Mouse (Mus musculus): ENCODE results near the gene Neurl3. TPM values are rescaled to one million over a fixed set of nuclear protein-coding genes. Genes with fewer than 3 reads are reported as not detected.

Gene Neurl3
- total and polyA plus RNA-seq, 3 experiments, result 0.92 to 3.3 TPM; not detected in 1

GRCm38 (mm10) chr1:36235855-36236254 lies 38.6 kb downstream of the Neurl3 start:
- no peaks in the 10 kb centered on the region for H3K9me3 ChIP-seq (replicated peaks; ENCODE audit: insufficient read depth, low read length)
- H3K36me3 ChIP-seq (ENCODE audit: control insufficient read depth in 1 of 2, insufficient read depth in 2 of 2, low read length in 2 of 2), result peaks cover 0 to 19% of the 10 kb centered on the region in 2 experiments; a peak in 2 of 4 replicates
- H3K27ac ChIP-seq (ENCODE audit: control insufficient read depth, low read depth, low read length), result no peak overlapping the region
- TF ChIP-seq CHD2 (IDR thresholded peaks at IDR 0.05; ENCODE audit: low read length), result no peak
- TF ChIP-seq POLR2AphosphoS2 (IDR thresholded peaks at IDR 0.05; ENCODE audit: low read length), result no peak
- TF ChIP-seq ZKSCAN1 (IDR thresholded peaks at IDR 0.05; ENCODE audit: low read depth, low read length), result no peak
- TF ChIP-seq RAD21 (IDR thresholded peaks at IDR 0.05; ENCODE audit: low read depth, low read length), result no peak
- TF ChIP-seq USF2 (IDR thresholded peaks at IDR 0.05; ENCODE audit: borderline replicate concordance in 1 of 2, insufficient read depth in 1 of 2, low read depth in 1 of 2, low read length in 2 of 2), result no peak
- TF ChIP-seq SIN3A (IDR thresholded peaks at IDR 0.05; ENCODE audit: low read length), result no peak
- H3K27me3 ChIP-seq (ENCODE audit: control insufficient read depth in 1 of 2, insufficient read depth in 2 of 2, low read length in 2 of 2), result no peaks in the 10 kb centered on the region
- no peak for DNase-seq (ENCODE audit: low read depth, low spot score)
- no peak overlapping the region for H3K4me3 ChIP-seq (ENCODE audit: control insufficient read depth in 1 of 2, insufficient read depth in 1 of 2, low read depth in 2 of 2, low read length in 2 of 2)
- H3K9ac ChIP-seq (ENCODE audit: control insufficient read depth, low read depth, low read length, poor library complexity, severe bottlenecking), result no peak overlapping the region
- H3K79me2 ChIP-seq (ENCODE audit: control insufficient read depth, insufficient read depth, low read length, poor library complexity), result peaks cover 35% of the 10 kb centered on the region
- H3K4me1 ChIP-seq (ENCODE audit: control insufficient read depth in 1 of 2, insufficient read depth in 2 of 2, low read length in 2 of 2), result no peaks in the 10 kb centered on the region

- Histone ChIP-seq H3K27ac (ENCODE audit: control insufficient read depth, low read depth, low read length) (no peak overlapping the region), H3K27me3 (ENCODE audit: control insufficient read depth in 1 of 2, insufficient read depth in 2 of 2, low read length in 2 of 2) (no peaks in the 10 kb centered on the region), H3K79me2 (ENCODE audit: control insufficient read depth, insufficient read depth, low read length, poor library complexity) (peaks cover 28% of the 10 kb centered on the region), H3K9me3 (replicated peaks; ENCODE audit: insufficient read depth, low read length) (no peaks in the 10 kb centered on the region), H3K36me3 (ENCODE audit: control insufficient read depth in 1 of 2, insufficient read depth in 2 of 2, low read length in 2 of 2) (peaks cover 0 to 26% of the 10 kb centered on the region in 2 experiments; a peak in 2 of 4 replicates), H3K4me1 (ENCODE audit: control insufficient read depth in 1 of 2, insufficient read depth in 2 of 2, low read length in 2 of 2) (no peaks in the 10 kb centered on the region), H3K9ac (ENCODE audit: control insufficient read depth, low read depth, low read length, poor library complexity, severe bottlenecking) (no peak overlapping the region), H3K4me3 (ENCODE audit: control insufficient read depth in 1 of 2, insufficient read depth in 1 of 2, low read depth in 2 of 2, low read length in 2 of 2) (no peak overlapping the region)
- no peak for TF ChIP-seq RCOR1 (IDR thresholded peaks at IDR 0.05; ENCODE audit: low read depth, low read length)
- TF ChIP-seq ZNF384 (IDR thresholded peaks at IDR 0.05; ENCODE audit: low read depth, low read length), result no peak
- no peak for TF ChIP-seq TBP (IDR thresholded peaks at IDR 0.05; ENCODE audit: low read depth, low read length)
- TF ChIP-seq EP300 (IDR thresholded peaks at IDR 0.05; ENCODE audit: low read depth in 1 of 2, low read length in 2 of 2), result no peak
- no peak for TF ChIP-seq ZMIZ1 (IDR thresholded peaks at IDR 0.05; ENCODE audit: low read depth, low read length)
- TF ChIP-seq TCF12 (IDR thresholded peaks at IDR 0.05; ENCODE audit: low read depth, low read length), result no peak
- TF ChIP-seq GATA1 (IDR thresholded peaks at IDR 0.05; ENCODE audit: low read depth, low read length), result no peak
- no peak for TF ChIP-seq MXI1 (IDR thresholded peaks at IDR 0.05; ENCODE audit: low read depth, low read length)
- TF ChIP-seq USF1 (IDR thresholded peaks at IDR 0.05; ENCODE audit: low read depth, low read length), result no peak
- TF ChIP-seq CTCF (IDR thresholded peaks at IDR 0.05 in 2 of 3, conservative IDR thresholded peaks at IDR 0.05 in 1 of 3; ENCODE audit: control insufficient read depth in 1 of 3, insufficient read depth in 1 of 3, low read depth in 2 of 3, low read length in 3 of 3, poor library complexity in 1 of 3, severe bottlenecking in 1 of 3), result no peak
- no peak for TF ChIP-seq MAFK (IDR thresholded peaks at IDR 0.05; ENCODE audit: borderline replicate concordance, low read depth, low read length)
- no peak for TF ChIP-seq MEF2A (IDR thresholded peaks at IDR 0.05; ENCODE audit: extremely low read depth, insufficient replicate concordance, low read depth, low read length, poor library complexity, severe bottlenecking)
- no peak for TF ChIP-seq KAT2A (conservative IDR thresholded peaks at IDR 0.05; ENCODE audit: low read depth, low read length)
- TF ChIP-seq ETS1 (IDR thresholded peaks at IDR 0.05; ENCODE audit: low read depth, low read length), result no peak
- TF ChIP-seq TAL1 (IDR thresholded peaks at IDR 0.05; ENCODE audit: low read length), result no peak
- TF ChIP-seq E2F4 (IDR thresholded peaks at IDR 0.05; ENCODE audit: borderline replicate concordance, low read depth, low read length), result no peak
- TF ChIP-seq ZKSCAN1 (IDR thresholded peaks at IDR 0.05; ENCODE audit: low read depth, low read length), result no peak
- no peak for TF ChIP-seq CHD2 (IDR thresholded peaks at IDR 0.05; ENCODE audit: low read length)
- no peak for TF ChIP-seq ELF1 (IDR thresholded peaks at IDR 0.05; ENCODE audit: low read depth, low read length)
- no peak for DNase-seq (ENCODE audit: low read depth, low spot score)
These were observed 39.3 kb downstream of the Neurl3 start for GRCm38 (mm10) chr1:36235057-36235639.

All from MEL (cell line).